Mouse (Mus musculus): ENCODE data around the gene Ahcyl1. TPM values are rescaled to one million over a fixed set of nuclear protein-coding genes. Genes with fewer than 3 reads are reported as not detected.

The Ahcyl1 gene
- total and polyA plus RNA-seq, 3 experiments: 31.3 to 83.4 (median 32.5) TPM

DNA sequence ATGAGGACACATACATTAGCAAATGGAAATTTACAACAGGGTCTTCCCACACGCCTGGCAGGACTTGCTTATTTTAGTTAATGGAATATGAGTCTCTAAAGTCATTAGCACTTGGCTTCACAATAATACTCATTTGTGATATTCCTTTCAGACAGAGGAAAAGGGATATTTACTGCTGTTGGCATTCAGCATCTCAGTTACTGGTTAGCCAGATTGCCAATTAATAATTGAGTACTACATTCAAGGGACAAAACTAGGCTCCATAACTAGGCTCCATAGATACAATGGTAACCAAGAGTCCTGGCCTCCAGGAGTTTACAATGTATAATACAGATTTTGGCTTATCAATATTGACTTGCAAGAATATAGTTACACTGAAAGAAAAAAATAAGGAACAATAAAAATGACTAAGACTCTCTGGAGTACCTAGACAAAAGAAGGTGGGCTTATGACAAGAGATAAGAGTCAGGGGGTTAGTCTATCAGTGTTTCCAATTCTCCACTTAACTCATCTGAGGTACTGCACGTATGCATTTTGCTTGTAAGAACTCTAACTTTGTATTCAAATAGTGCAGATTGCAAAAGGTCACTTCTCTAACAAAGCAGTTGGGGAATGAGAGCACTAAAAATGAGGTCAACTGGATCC, 2.0 kb downstream of the Ahcyl1 start:
- peaks cover 0 to 15% of the 10 kb centered on the region in 2 experiments for H3K36me3 ChIP-seq (replicated peaks in 1 of 2; ENCODE audit: control insufficient read depth in 1 of 2, insufficient read depth in 1 of 2, low read length in 1 of 2)
- DNase-seq (ENCODE audit: extremely low read depth): no peak
- no peak overlapping the region for H3K27ac ChIP-seq (ENCODE audit: insufficient read depth, low read depth)
- H3K79me2 ChIP-seq (replicated peaks; ENCODE audit: control insufficient read depth, extremely low read depth, insufficient read depth, poor library complexity, severe bottlenecking): peaks cover 26% of the 10 kb centered on the region
- in situ Hi-C loops (cut with MboI; ENCODE audit: low pct_ligation_motif_present, low pct_unique_long_range_greater_than_20kb, low sequenced_read_pairs) (no loop called here), dilution Hi-C loops (cut with MboI; ENCODE audit: extremely low pct_ligation_motif_present, extremely low pct_unique_long_range_greater_than_20kb, low sequenced_read_pairs) (no loop called here)
- H3K9ac ChIP-seq (ENCODE audit: insufficient read depth, low read depth): peak overlapping the region; percentile 93
- H3K4me1 ChIP-seq (ENCODE audit: control insufficient read depth in 1 of 2, insufficient read depth in 2 of 2): peaks cover 2 to 54% of the 10 kb centered on the region in 2 experiments; a peak in 3 of 4 replicates
- TF ChIP-seq USF2 (conservative IDR thresholded peaks at IDR 0.05; ENCODE audit: low read depth, low read length): no peak
- no peak for TF ChIP-seq CTCF (conservative IDR thresholded peaks at IDR 0.05 in 1 of 2, IDR thresholded peaks at IDR 0.05 in 1 of 2; ENCODE audit: low read depth in 2 of 2, low read length in 2 of 2)
- no peak for TF ChIP-seq MYC (IDR thresholded peaks at IDR 0.05; ENCODE audit: low read depth, low read length)
- no peak for TF ChIP-seq KAT2A (IDR thresholded peaks at IDR 0.05; ENCODE audit: insufficient replicate concordance, low read length)
- TF ChIP-seq POLR2AphosphoS2 (IDR thresholded peaks at IDR 0.05; ENCODE audit: low read depth, low read length): no peak
- peak overlapping the region; percentile 87; the same call in 1 of the 2 replicates for H3K4me2 ChIP-seq (ENCODE audit: insufficient read depth, low read depth, poor library complexity, severe bottlenecking)
- no peaks in the 10 kb centered on the region for H3K27me3 ChIP-seq (replicated peaks)
- H3K9me3 ChIP-seq (replicated peaks; ENCODE audit: low read length): no peaks in the 10 kb centered on the region
- peak overlapping the region in 2 of 3 experiments; percentile 91 to 97 for H3K4me3 ChIP-seq (replicated peaks in 1 of 3; ENCODE audit: low read depth in 2 of 3, low read length in 2 of 3, poor library complexity in 1 of 3)

DNA sequence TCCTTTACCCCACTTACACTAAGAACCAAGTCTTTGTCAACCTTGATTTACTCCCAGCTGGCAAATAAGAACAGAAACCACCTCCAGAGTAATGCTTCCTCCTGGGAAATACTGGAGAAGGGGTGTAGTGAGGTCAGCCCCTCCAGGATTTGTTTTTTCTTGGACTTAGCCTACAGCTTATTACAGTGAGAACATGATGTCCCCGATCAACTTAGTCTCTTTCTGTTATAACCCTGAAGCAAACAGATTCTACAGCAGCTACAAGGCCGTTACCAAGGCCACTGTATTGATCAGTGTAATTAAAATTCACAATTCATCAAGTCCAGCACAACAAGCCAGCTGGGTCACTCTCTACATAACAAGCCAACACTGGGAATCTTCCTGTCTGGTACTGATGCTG, 6.0 kb downstream of the Ahcyl1 start:
- Histone ChIP-seq H3K4me2 (ENCODE audit: insufficient read depth, low read depth, poor library complexity, severe bottlenecking) (no peak overlapping the region), H3K79me2 (replicated peaks; ENCODE audit: control insufficient read depth, extremely low read depth, insufficient read depth, poor library complexity, severe bottlenecking) (peaks cover 35% of the 10 kb centered on the region), H3K27me3 (replicated peaks) (no peaks in the 10 kb centered on the region), H3K4me1 (ENCODE audit: control insufficient read depth in 1 of 2, insufficient read depth in 2 of 2) (peaks cover 2 to 94% of the 10 kb centered on the region in 2 experiments), H3K9ac (ENCODE audit: insufficient read depth, low read depth) (no peak overlapping the region), H3K27ac (ENCODE audit: insufficient read depth, low read depth) (no peak overlapping the region), H3K4me3 (replicated peaks in 1 of 3; ENCODE audit: low read depth in 2 of 3, low read length in 2 of 3, poor library complexity in 1 of 3) (no peak overlapping the region), H3K9me3 (replicated peaks; ENCODE audit: low read length) (no peaks in the 10 kb centered on the region), H3K36me3 (replicated peaks in 1 of 2; ENCODE audit: control insufficient read depth in 1 of 2, insufficient read depth in 1 of 2, low read length in 1 of 2) (peaks cover under 1 to 22% of the 10 kb centered on the region in 2 experiments)
- DNase-seq (ENCODE audit: extremely low read depth): no peak
- TF ChIP-seq TBP (conservative IDR thresholded peaks at IDR 0.05; ENCODE audit: low read depth, low read length): no peak
- TF ChIP-seq BHLHE40 (IDR thresholded peaks at IDR 0.05; ENCODE audit: low read depth, low read length): no peak
- no peak for TF ChIP-seq EP300 (IDR thresholded peaks at IDR 0.05; ENCODE audit: low read length)
- no peak for TF ChIP-seq POLR2A (IDR thresholded peaks at IDR 0.05; ENCODE audit: low read depth, low read length)
- TF ChIP-seq KAT2A (IDR thresholded peaks at IDR 0.05; ENCODE audit: insufficient replicate concordance, low read length): no peak
- dilution Hi-C loops (cut with MboI; ENCODE audit: extremely low pct_ligation_motif_present, extremely low pct_unique_long_range_greater_than_20kb, low sequenced_read_pairs) (no loop called here), in situ Hi-C loops (cut with MboI; ENCODE audit: low pct_ligation_motif_present, low pct_unique_long_range_greater_than_20kb, low sequenced_read_pairs) (no loop called here)

DNA sequence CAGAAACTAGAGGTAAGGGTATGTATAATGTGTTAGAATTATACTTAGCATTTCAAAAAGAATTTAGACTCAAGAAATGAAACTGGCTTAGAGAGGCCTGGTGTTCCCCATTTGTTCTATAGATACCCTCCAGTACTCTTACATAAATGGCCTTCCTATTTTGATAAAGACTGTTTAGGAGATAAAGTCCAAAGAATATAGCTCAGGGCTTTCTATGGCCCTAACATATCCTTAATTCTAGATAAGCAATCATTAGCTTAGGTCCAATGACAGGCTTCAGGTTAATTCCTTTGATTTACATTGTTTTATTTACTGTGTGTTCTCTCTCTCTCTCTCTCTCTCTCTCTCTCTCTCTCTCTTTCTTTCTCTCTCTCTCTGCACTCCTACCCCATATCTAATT, 7.1 kb downstream of the Ahcyl1 start:
- Histone ChIP-seq H3K9ac (ENCODE audit: insufficient read depth, low read depth) (no peak overlapping the region), H3K9me3 (replicated peaks; ENCODE audit: low read length) (no peaks in the 10 kb centered on the region), H3K36me3 (replicated peaks in 1 of 2; ENCODE audit: control insufficient read depth in 1 of 2, insufficient read depth in 1 of 2, low read length in 1 of 2) (peaks cover 3 to 24% of the 10 kb centered on the region in 2 experiments), H3K27ac (ENCODE audit: insufficient read depth, low read depth) (no peak overlapping the region), H3K4me1 (ENCODE audit: control insufficient read depth in 1 of 2, insufficient read depth in 2 of 2) (peaks cover 3 to 92% of the 10 kb centered on the region in 2 experiments), H3K27me3 (replicated peaks) (no peaks in the 10 kb centered on the region), H3K4me2 (ENCODE audit: insufficient read depth, low read depth, poor library complexity, severe bottlenecking) (no peak overlapping the region), H3K4me3 (replicated peaks in 1 of 3; ENCODE audit: low read depth in 2 of 3, low read length in 2 of 3, poor library complexity in 1 of 3) (no peak overlapping the region), H3K79me2 (replicated peaks; ENCODE audit: control insufficient read depth, extremely low read depth, insufficient read depth, poor library complexity, severe bottlenecking) (peaks cover 29% of the 10 kb centered on the region)
- DNase-seq (ENCODE audit: extremely low read depth): no peak
- no peak for TF ChIP-seq KAT2A (IDR thresholded peaks at IDR 0.05; ENCODE audit: insufficient replicate concordance, low read length)
- no peak for TF ChIP-seq CHD2 (IDR thresholded peaks at IDR 0.05; ENCODE audit: low read length)
- dilution Hi-C loops (cut with MboI; ENCODE audit: extremely low pct_ligation_motif_present, extremely low pct_unique_long_range_greater_than_20kb, low sequenced_read_pairs) (no loop called here), in situ Hi-C loops (cut with MboI; ENCODE audit: low pct_ligation_motif_present, low pct_unique_long_range_greater_than_20kb, low sequenced_read_pairs) (no loop called here)
